In genomic region chr7:121033856-121034652, GRCm38 (mm10) we compare ENCODE assay signal across 8 mouse cellular contexts. TPM values are rescaled to one million over a fixed set of nuclear protein-coding genes. Genes with fewer than 3 reads are reported as not detected.
DNase-seq lines count a peak whose midpoint lies in the region; ATAC-seq and TF ChIP-seq lines count a peak whose summit lies in the region.

Mettl9 (plus strand) TSS chr7:121034445.

- peak; percentile 99 for DNase-seq in brain, embryonic 14.5 days (ENCODE audit: low read depth)
- DNase-seq in kidney, postnatal 0 days (ENCODE audit: low spot score), result peak; percentile 97
- DNase-seq in liver, embryonic 11.5 days (ENCODE audit: low spot score), result peak; percentile 98
- DNase-seq in naive thymus-derived CD4-positive, alpha-beta T cell, adult 2 months (ENCODE audit: low read depth), result peak; percentile 97

- peak within 1 kb of the TSS; percentile 94 for H3ac ChIP-seq in C2C12 (ENCODE audit: control insufficient read depth, insufficient read length, low read depth)

- H3K9ac ChIP-seq in heart, embryonic 12.5 days, result peak within 1 kb of the TSS; percentile 99
- peak within 1 kb of the TSS; percentile 100 for H3K9ac ChIP-seq in kidney, postnatal 0 days (ENCODE audit: low read depth, low read length)
- H3K9ac ChIP-seq in liver, embryonic 11.5 days (ENCODE audit: low read depth, low read length), result peak within 1 kb of the TSS; percentile 98
- peak within 1 kb of the TSS; percentile 100 for H3K9ac ChIP-seq in stomach, embryonic 14.5 days (replicated peaks; ENCODE audit: low read depth, low read length)

- peak within 1 kb of the TSS; percentile 90 for H3K27ac ChIP-seq in heart, embryonic 12.5 days (ENCODE audit: poor library complexity, severe bottlenecking)
- H3K27ac ChIP-seq in kidney, postnatal 0 days, result peak within 1 kb of the TSS; percentile 98
- H3K27ac ChIP-seq in liver, embryonic 11.5 days (ENCODE audit: low read depth, low read length), result peak within 1 kb of the TSS; percentile 91
- peak within 1 kb of the TSS; percentile 97 for H3K27ac ChIP-seq in stomach, embryonic 14.5 days (ENCODE audit: low read length)

- H3K79me2 ChIP-seq in C2C12 (ENCODE audit: control insufficient read depth, insufficient read depth), result peaks cover 42% of the 10 kb centered on the region

- no peaks in the 10 kb centered on the region for H3K9me3 ChIP-seq in erythroblast, embryonic 14.5 days (ENCODE audit: control insufficient read depth, low read length)
- H3K9me3 ChIP-seq in heart, embryonic 12.5 days (replicated peaks), result no peaks in the 10 kb centered on the region
- no peaks in the 10 kb centered on the region for H3K9me3 ChIP-seq in kidney, postnatal 0 days (replicated peaks; ENCODE audit: low read length)
- H3K9me3 ChIP-seq in liver, embryonic 11.5 days (ENCODE audit: control insufficient read depth, low read length), result no peaks in the 10 kb centered on the region
- H3K9me3 ChIP-seq in stomach, embryonic 14.5 days (ENCODE audit: control insufficient read depth, low read depth, low read length), result no peaks in the 10 kb centered on the region

- peak; percentile 73; the same call in 1 of the 2 replicates for TF ChIP-seq POLR2A in brain, embryonic 14.5 days (IDR thresholded peaks at IDR 0.05; ENCODE audit: borderline replicate concordance, extremely low read depth, insufficient read depth, insufficient read length, poor library complexity, severe bottlenecking)

- H3K27me3 ChIP-seq in C2C12 (ENCODE audit: control insufficient read depth, insufficient read depth, insufficient read length), result no peaks in the 10 kb centered on the region
- peaks cover 29% of the 10 kb centered on the region for H3K27me3 ChIP-seq in erythroblast, embryonic 14.5 days (ENCODE audit: control insufficient read depth)
- peaks cover 23% of the 10 kb centered on the region for H3K27me3 ChIP-seq in heart, embryonic 12.5 days (replicated peaks)
- H3K27me3 ChIP-seq in kidney, postnatal 0 days (ENCODE audit: insufficient read depth, low read length), result no peaks in the 10 kb centered on the region
- no peaks in the 10 kb centered on the region; the same call in 1 of the 2 replicates for H3K27me3 ChIP-seq in liver, embryonic 11.5 days (replicated peaks; ENCODE audit: control insufficient read depth, insufficient read depth, low read length)
- no peaks in the 10 kb centered on the region for H3K27me3 ChIP-seq in stomach, embryonic 14.5 days (ENCODE audit: control insufficient read depth, insufficient read depth, low read length)

- peak; percentile 97 for ATAC-seq in heart, embryonic 12.5 days (ENCODE audit: insufficient number of reproducible peaks, low FRiP score)
- peak; percentile 98 for ATAC-seq in kidney, postnatal 0 days (replicated peaks; ENCODE audit: low FRiP score, low read depth)
- peak; percentile 98 for ATAC-seq in liver, embryonic 11.5 days (replicated peaks; ENCODE audit: low FRiP score)
- ATAC-seq in stomach, embryonic 14.5 days (ENCODE audit: insufficient number of reproducible peaks, insufficient read depth, low FRiP score, low read depth), result peak; percentile 96

- H3K4me2 ChIP-seq in heart, embryonic 12.5 days, result peak within 1 kb of the TSS; percentile 88
- H3K4me2 ChIP-seq in kidney, postnatal 0 days (ENCODE audit: low read length), result peak within 1 kb of the TSS; percentile 78
- H3K4me2 ChIP-seq in liver, embryonic 11.5 days, result peak within 1 kb of the TSS; percentile 84
- H3K4me2 ChIP-seq in stomach, embryonic 14.5 days (replicated peaks; ENCODE audit: low read depth, low read length), result peak within 1 kb of the TSS; percentile 83

- H3K36me3 ChIP-seq in C2C12 (ENCODE audit: control insufficient read depth, insufficient read depth), result no peaks in the 10 kb centered on the region
- H3K36me3 ChIP-seq in erythroblast, embryonic 14.5 days (ENCODE audit: control insufficient read depth), result peaks cover 7% of the 10 kb centered on the region
- no peaks in the 10 kb centered on the region for H3K36me3 ChIP-seq in heart, embryonic 12.5 days
- H3K36me3 ChIP-seq in kidney, postnatal 0 days (ENCODE audit: insufficient read depth, low read length), result no peaks in the 10 kb centered on the region
- H3K36me3 ChIP-seq in liver, embryonic 11.5 days (ENCODE audit: control insufficient read depth, insufficient read depth, low read length), result no peaks in the 10 kb centered on the region
- H3K36me3 ChIP-seq in stomach, embryonic 14.5 days (ENCODE audit: control insufficient read depth, insufficient read depth, low read length), result no peaks in the 10 kb centered on the region

- peaks cover 39% of the 10 kb centered on the region for H3K79me3 ChIP-seq in C2C12 (ENCODE audit: low read depth)

- peaks cover 30% of the 10 kb centered on the region for H3K4me1 ChIP-seq in erythroblast, embryonic 14.5 days (ENCODE audit: control insufficient read depth)
- H3K4me1 ChIP-seq in heart, embryonic 12.5 days (replicated peaks), result peaks cover 20% of the 10 kb centered on the region
- peaks cover 4% of the 10 kb centered on the region; the same call in 1 of the 2 replicates for H3K4me1 ChIP-seq in kidney, postnatal 0 days (replicated peaks; ENCODE audit: insufficient read depth, low read length)
- H3K4me1 ChIP-seq in liver, embryonic 11.5 days (replicated peaks; ENCODE audit: control insufficient read depth, insufficient read depth, low read length), result peaks cover 8% of the 10 kb centered on the region
- H3K4me1 ChIP-seq in stomach, embryonic 14.5 days (ENCODE audit: control insufficient read depth, insufficient read depth, low read length), result peaks cover 18% of the 10 kb centered on the region; the same call in 1 of the 2 replicates

- 4% methylated on average over 39 of the region's 43 CpGs for WGBS in heart, embryonic 12.5 days
- 2% methylated on average over 32 of the region's 43 CpGs for WGBS in kidney, postnatal 0 days
- 4% methylated on average over 40 of the region's 43 CpGs for WGBS in liver, embryonic 11.5 days
- WGBS in stomach, embryonic 14.5 days, result 4% methylated on average over 30 of the region's 43 CpGs

- H3K4me3 ChIP-seq in C2C12 (ENCODE audit: insufficient read depth, poor library complexity, severe bottlenecking), result peak within 1 kb of the TSS; percentile 68
- peak within 1 kb of the TSS; percentile 97 for H3K4me3 ChIP-seq in erythroblast, embryonic 14.5 days (replicated peaks)
- H3K4me3 ChIP-seq in heart, embryonic 12.5 days, result peak within 1 kb of the TSS; percentile 90
- peak within 1 kb of the TSS; percentile 88 for H3K4me3 ChIP-seq in kidney, postnatal 0 days (replicated peaks; ENCODE audit: low read depth, low read length)
- H3K4me3 ChIP-seq in liver, embryonic 11.5 days (ENCODE audit: low read depth, low read length), result peak within 1 kb of the TSS; percentile 97
- H3K4me3 ChIP-seq in stomach, embryonic 14.5 days (ENCODE audit: low read depth, low read length), result peak within 1 kb of the TSS; percentile 95

- TF ChIP-seq CTCF in C2C12 (IDR thresholded peaks at IDR 0.05; ENCODE audit: control insufficient read depth, insufficient read depth, insufficient read length), result no peak
- no peak for TF ChIP-seq CTCF in brain, embryonic 14.5 days (IDR thresholded peaks at IDR 0.05; ENCODE audit: borderline replicate concordance, extremely low read depth, insufficient read depth, insufficient read length)
- TF ChIP-seq CTCF in kidney, postnatal 0 days (IDR thresholded peaks at IDR 0.05; ENCODE audit: low read depth), result peak; percentile 16; the same call in 1 of the 2 replicates

TF ChIP-seq in C2C12, 6 proteins besides CTCF, POLR2A, EP300 and RAD21:
- TF ChIP-seq CEBPB (IDR thresholded peaks at IDR 0.05; ENCODE audit: low read depth) (no peak), MYOD1 (IDR thresholded peaks at IDR 0.05; ENCODE audit: control insufficient read depth, insufficient read length, low read depth) (no peak), MAX (IDR thresholded peaks at IDR 0.05) (peak; percentile 55)
TF ChIP-seq in C2C12: peak in this region for 1.

RNA-seq across cellular contexts. Expression of gene Mettl9, which starts in this region (rescaled TPM):
- 50.0 TPM for polyA plus RNA-seq in C2C12 (2012; fragmentation: generic; extraction: Trizol)
- polyA plus RNA-seq in brain, embryonic 14.5 days (2012; rRNA removed), result 103 and 112 TPM in 2 replicates
- polyA plus RNA-seq in erythroblast, embryonic 14.5 days (2012), result 2.2 and 2.3 TPM in 2 replicates
- polyA plus RNA-seq in heart, embryonic 12.5 days (2016; fragmentation: Nextera tagmentation; extraction: Ambion mirVana), result 116 TPM in 2 replicates
- 174 and 177 TPM in 2 replicates for polyA plus RNA-seq in kidney, postnatal 0 days (2015; fragmentation: Nextera tagmentation; extraction: Ambion mirVana)
- polyA plus RNA-seq in liver, embryonic 11.5 days (2014; fragmentation: Nextera tagmentation; extraction: Ambion mirVana), result 105 and 112 TPM in 2 replicates
- 163 and 170 TPM in 2 replicates for polyA plus RNA-seq in stomach, embryonic 14.5 days (2014; fragmentation: Nextera tagmentation; extraction: Ambion mirVana)

Comparison
In these comparisons a context has a peak if more than half of its experiments do, and no peak if none do; other contexts are left out.
1. Peak in every context shown above with its lines: DNase-seq, ATAC-seq, H3K4me3 ChIP-seq and H3K27ac ChIP-seq.
2. RNA of gene Mettl9 (polyA plus RNA-seq): 174 to 177 TPM in kidney, postnatal 0 days, 163 to 170 TPM in stomach, embryonic 14.5 days, 116 TPM in heart, embryonic 12.5 days, 105 to 112 TPM in liver, embryonic 11.5 days, 103 to 112 TPM in brain, embryonic 14.5 days and 50.0 TPM in C2C12 (single experiment); 2.2 to 2.3 TPM in erythroblast, embryonic 14.5 days; every median in the first group is over 10 times any median in the second.